Mouse (Mus musculus) embryo, embryonic 10 days (tissue): ENCODE data around the gene Olfr1324.
"Not testable (repeated sequence)": the region's sequence is repeated elsewhere in the genome, so short reads cannot be mapped to it uniquely, and the experiment has no call there.

ENCODE experiments used
- DNase-seq: peaks from one replicate; pipeline ENCODE4 v3.0.0-alpha.2; 2015; ENCODE audit warnings: low spot score

Gene Olfr1324

DNA sequence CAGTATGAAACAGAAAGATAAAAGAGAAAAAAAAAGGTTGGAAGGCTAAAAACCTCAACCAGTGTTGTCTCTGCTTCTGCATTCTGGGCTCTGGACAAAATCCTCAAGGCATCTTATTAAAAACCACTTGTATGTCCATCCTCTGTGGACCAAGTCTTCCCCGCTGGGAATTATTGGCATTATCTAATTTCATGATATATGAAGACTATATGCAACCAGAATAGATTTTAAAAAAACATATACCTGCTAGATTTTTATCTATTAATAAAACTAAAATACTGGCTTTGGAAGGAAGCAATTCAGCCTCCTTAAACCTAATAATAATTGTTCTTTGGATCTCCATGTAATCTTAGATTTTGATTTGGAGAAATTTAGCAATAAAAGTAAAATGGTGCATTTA is at the start of gene Olfr1324:
Gene Olfr1324, minus strand, starts transcription at position 101 of the 400 bp plus-strand sequence.
- no peak for DNase-seq

DNA sequence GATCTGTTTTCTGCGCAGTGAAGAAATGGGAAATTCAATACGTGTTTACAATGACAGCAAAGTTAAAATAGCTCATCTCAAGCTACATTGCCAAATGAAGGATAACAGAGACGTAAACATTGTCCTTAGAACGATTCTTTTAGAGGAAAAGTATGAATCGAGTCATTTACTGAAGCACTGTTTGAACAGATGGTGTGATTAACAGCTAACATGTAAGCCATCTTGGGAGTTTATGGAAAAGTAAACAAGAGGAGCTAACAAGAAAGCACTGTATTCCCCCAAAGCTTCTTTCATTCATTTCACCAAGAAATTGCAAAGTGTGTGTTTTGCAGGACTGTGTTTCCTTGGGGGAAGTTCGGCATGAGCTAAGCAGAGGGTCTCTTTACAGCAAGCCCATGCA is 42.0 kb upstream of the Olfr1324 start:
- DNase-seq = not testable (repeated sequence)

GRCm38 (mm10) chrX:50456136-50456535 is 27.8 kb upstream of the Olfr1324 start:
- no peak for DNase-seq

GRCm38 (mm10) chrX:50443352-50443751 is 15.1 kb upstream of the Olfr1324 start:
- DNase-seq = no peak

DNA sequence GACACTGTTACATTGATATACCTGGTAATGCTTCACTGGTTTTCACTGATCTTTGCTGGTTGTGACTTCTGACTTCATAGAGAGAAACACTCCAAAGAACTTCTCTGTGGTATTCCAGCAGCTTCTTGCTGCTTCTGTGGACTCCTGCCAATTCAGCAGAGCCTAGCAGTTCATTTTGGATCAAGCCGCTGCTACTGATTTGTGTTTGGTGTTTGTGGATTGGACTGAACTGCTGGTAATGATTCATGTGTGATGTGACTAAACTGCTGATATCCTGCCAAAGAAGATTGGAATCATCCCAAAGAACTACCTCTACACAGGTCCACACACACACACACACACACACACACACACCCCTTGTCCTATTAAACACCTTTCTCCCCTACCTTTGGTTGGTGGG is 14.4 kb upstream of the Olfr1324 start:
- DNase-seq = no peak

DNA sequence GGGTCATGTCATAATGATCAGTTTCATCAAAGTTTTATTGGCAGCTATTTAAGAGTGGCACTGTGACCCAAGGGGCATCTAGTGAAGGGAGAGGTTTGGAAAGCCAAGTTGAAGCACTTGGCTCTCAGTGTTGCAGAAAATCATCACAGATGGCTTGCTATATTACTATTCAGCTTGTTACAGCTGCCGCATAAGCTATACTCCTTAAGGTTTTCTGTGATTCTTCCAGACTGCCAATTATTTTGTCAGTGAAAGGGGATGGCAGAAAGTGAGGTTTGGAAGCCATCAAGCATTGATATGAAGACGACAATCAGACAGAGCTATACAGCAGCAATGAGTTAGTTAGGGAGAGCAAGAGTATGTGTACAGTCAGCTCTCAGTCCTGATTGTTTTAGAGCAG is 4.2 kb upstream of the Olfr1324 start:
- DNase-seq = no peak

GRCm38 (mm10) chrX:50427712-50428328 is 478 bp downstream of the Olfr1324 start:
- no peak for DNase-seq

DNA sequence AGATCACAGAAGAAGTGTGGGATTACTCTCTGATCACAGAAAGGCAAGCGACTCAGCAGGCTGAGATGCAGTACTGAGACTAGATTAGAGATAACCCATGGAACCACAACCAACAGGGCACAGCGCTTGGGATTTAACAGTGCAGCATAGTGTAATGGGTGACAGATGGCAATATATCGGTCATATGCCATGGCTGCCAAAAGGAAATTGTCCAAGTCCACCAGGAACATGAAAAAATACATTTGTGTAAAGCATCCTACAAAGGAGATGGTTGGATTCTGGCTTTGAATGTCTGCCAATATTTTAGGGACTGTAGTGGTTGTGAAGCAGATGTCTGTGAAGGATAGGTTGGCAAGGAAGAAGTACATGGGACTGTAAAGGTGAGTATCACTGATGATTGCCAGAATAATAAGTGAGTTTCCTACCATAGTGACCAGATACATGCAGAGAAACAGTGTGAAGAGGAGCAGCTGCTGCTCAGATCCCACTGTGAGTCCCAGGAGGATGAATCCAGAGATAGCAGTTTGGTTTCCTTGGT is 2.3 kb downstream of the Olfr1324 start:
- DNase-seq = no peak

DNA sequence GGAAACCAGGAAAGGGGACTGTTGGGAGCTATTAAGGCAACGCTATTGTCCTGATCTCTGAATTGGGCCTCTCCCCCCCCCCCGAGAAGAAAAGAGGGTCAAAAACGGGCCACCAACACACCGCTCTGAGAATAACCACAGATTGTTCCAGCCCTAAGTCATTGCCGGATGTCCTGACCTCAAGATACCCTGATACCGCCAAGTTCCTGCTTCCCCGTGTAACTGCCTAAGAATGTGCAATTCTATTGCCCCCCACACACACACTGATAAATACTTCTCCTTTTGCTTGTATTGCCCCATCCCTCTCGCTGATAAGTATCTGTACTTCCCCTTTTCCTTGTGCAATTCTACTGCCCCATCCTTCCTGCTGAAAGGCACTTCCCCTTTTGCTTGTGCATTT is 17.9 kb downstream of the Olfr1324 start:
- not testable (repeated sequence) for DNase-seq

DNA sequence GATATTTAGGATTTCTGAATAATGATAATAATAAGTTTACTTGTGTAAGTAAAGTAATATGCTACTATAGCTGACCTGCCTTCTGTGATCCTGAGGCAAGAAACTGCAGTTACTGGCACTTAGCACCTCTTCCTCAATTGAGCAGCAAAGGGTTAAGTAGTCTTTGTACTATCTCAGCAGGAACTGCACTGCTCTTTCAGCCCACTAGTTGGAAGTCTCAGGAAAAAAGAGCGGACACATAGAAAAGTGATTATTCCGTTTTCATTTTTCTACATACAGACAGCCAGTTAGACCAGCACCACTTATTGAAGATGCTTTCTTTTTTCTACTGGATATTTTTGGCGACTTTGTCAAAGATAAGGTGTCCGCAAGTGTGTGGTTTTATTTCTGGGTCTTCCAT is 37.7 kb downstream of the Olfr1324 start:
- DNase-seq = not testable (repeated sequence)

DNA sequence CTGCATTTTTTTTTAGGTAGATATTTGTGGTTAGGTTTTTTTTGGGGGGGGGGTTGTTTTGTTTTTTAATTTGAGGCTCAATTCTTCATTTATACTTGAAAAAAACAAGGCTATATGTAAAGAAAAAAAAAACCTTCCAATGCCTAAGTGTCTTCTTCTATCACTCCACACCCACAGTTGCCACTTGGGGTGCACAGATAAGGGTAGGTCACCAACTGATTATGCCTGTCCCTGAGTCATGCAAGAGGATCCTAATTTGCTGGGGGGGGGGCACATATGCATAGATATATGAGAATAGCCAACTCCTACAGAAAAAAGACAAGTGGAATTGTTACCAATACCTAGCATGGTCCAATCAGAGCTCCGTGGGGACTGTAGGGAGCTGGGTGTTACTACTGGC is 53.3 kb downstream of the Olfr1324 start:
- DNase-seq = no peak
